Mouse (Mus musculus) myocyte (in vitro differentiated cells): Measurements from ENCODE around the gene Peak1. TPM values are rescaled to one million over a fixed set of nuclear protein-coding genes. Genes with fewer than 3 reads are reported as not detected.
A peak's percentile ranks its signal among the peaks of the same experiment; 100 is the strongest.

ENCODE experiments used
- H3K27me3 ChIP-seq: one replicate; pipeline ENCODE4 v1.6.1; 2011; ENCODE audit not compliant: control insufficient read depth, insufficient read depth, insufficient read length
- H3K36me3 ChIP-seq: one replicate; pipeline ENCODE4 v1.6.1; 2011; ENCODE audit not compliant: control insufficient read depth, insufficient read depth
- H3K4me2 ChIP-seq: one replicate; pipeline ENCODE4 v1.6.1; 2011; ENCODE audit warnings: low read depth, control low read depth
- H3K4me3 ChIP-seq: one replicate; pipeline ENCODE4 v1.5.1; 2011; ENCODE audit warnings: mild to moderate bottlenecking, control low read depth, moderate library complexity
- H3K79me2 ChIP-seq: one replicate; pipeline ENCODE4 v1.6.1; 2011; ENCODE audit not compliant: control insufficient read depth, insufficient read depth
- H3ac ChIP-seq: one replicate; pipeline ENCODE4 v1.6.1; 2011; ENCODE audit not compliant: control insufficient read depth, insufficient read length
- CEBPB ChIP-seq: IDR thresholded peaks from 2 replicates; pipeline ENCODE4 v1.6.1; 2011; ENCODE audit warnings: mild to moderate bottlenecking, moderate library complexity; ENCODE audit not compliant: poor library complexity, insufficient read depth, severe bottlenecking
- E2F4 ChIP-seq: IDR thresholded peaks from one replicate; pipeline ENCODE4 v1.6.1; 2011; ENCODE audit warnings: mild to moderate bottlenecking, control low read depth, moderate library complexity; ENCODE audit not compliant: insufficient read depth
- MAX ChIP-seq: IDR thresholded peaks from one replicate; pipeline ENCODE4 v1.6.1; 2011; ENCODE audit warnings: low read depth, mild to moderate bottlenecking, control low read depth
- MYOD1 ChIP-seq, 3 experiments: IDR thresholded peaks; one replicate each; pipeline ENCODE4 v1.6.1; 2011; ENCODE audit warnings: control low read depth in 2 of 3, low read depth in 2 of 3, mild to moderate bottlenecking in 2 of 3, moderate library complexity in 1 of 3; ENCODE audit not compliant: insufficient read length in 2 of 3, control insufficient read depth in 1 of 3
- MYOG ChIP-seq, 3 experiments: IDR thresholded peaks; one replicate each; pipeline ENCODE4 v1.6.1; 2011; ENCODE audit warnings: control low read depth in 2 of 3, low read depth in 2 of 3, mild to moderate bottlenecking in 2 of 3; ENCODE audit not compliant: insufficient read length in 2 of 3, control insufficient read depth in 1 of 3, insufficient read depth in 1 of 3
- POLR2A ChIP-seq: IDR thresholded peaks from one replicate; pipeline ENCODE4 v1.6.1; 2011; ENCODE audit warnings: low read depth, mild to moderate bottlenecking, control low read depth, moderate library complexity; ENCODE audit not compliant: insufficient read length
- POLR2AphosphoS2 ChIP-seq: IDR thresholded peaks from one replicate; pipeline ENCODE4 v1.6.1; 2011; ENCODE audit warnings: low read depth, control low read depth; ENCODE audit not compliant: insufficient read length
- REST ChIP-seq: IDR thresholded peaks from one replicate; pipeline ENCODE4 v1.6.1; 2011; ENCODE audit warnings: mild to moderate bottlenecking, control low read depth, moderate library complexity; ENCODE audit not compliant: insufficient read depth, insufficient read length
- SRF ChIP-seq: IDR thresholded peaks from one replicate; pipeline ENCODE4 v1.6.1; 2011; ENCODE audit warnings: low read depth; ENCODE audit not compliant: control insufficient read depth, insufficient read length
- TCF12 ChIP-seq: IDR thresholded peaks from one replicate; pipeline ENCODE4 v1.6.1; 2011; ENCODE audit warnings: mild to moderate bottlenecking, control low read depth; ENCODE audit not compliant: poor library complexity, insufficient read depth, severe bottlenecking
- TCF3 ChIP-seq: IDR thresholded peaks from one replicate; pipeline ENCODE4 v1.6.1; 2011; ENCODE audit warnings: low read depth, control low read depth; ENCODE audit not compliant: insufficient read length
- USF1 ChIP-seq: IDR thresholded peaks from one replicate; pipeline ENCODE4 v1.6.1; 2011; ENCODE audit warnings: low read depth, mild to moderate bottlenecking, control low read depth, moderate library complexity
- polyA plus RNA-seq: library from polyadenylated mRNA; unstranded; fragments of >200 nt; fragmentation: generic; extraction: Trizol; gene quantifications from one replicate; pipeline ENCODE4 v1.2.1, GENCODE M21; 2012; ENCODE audit warnings: missing spikeins

The Peak1 gene
- polyA plus RNA-seq, 1 experiment = 13.3 TPM

GRCm38 (mm10) chr9:56463046-56463445 lies 45.2 kb upstream of the Peak1 start:
- TF ChIP-seq CEBPB = no peak
- no peak for TF ChIP-seq USF1
- TF ChIP-seq POLR2A = no peak
- no peak for TF ChIP-seq TCF12
- TF ChIP-seq MYOG (IDR thresholded peaks at IDR 0.05; ENCODE audit: control insufficient read depth in 1 of 3, insufficient read depth in 1 of 3, insufficient read length in 2 of 3, low read depth in 2 of 3) = no peak
- no peak for TF ChIP-seq MYOD1 (IDR thresholded peaks at IDR 0.05; ENCODE audit: control insufficient read depth in 1 of 3, insufficient read length in 2 of 3, low read depth in 2 of 3)
- no peak for TF ChIP-seq REST
- TF ChIP-seq MAX = no peak
- no peak for TF ChIP-seq POLR2AphosphoS2
- TF ChIP-seq TCF3 = no peak
- no peak for TF ChIP-seq E2F4
- no peak for TF ChIP-seq SRF
- Histone ChIP-seq H3K36me3 (no peaks in the 10 kb centered on the region), H3K4me2 (peak overlapping the region; percentile 48), H3K79me2 (peaks cover 13% of the 10 kb centered on the region), H3ac (no peak overlapping the region), H3K4me3 (no peak overlapping the region), H3K27me3 (no peaks in the 10 kb centered on the region)

GRCm38 (mm10) chr9:56462606-56463005 lies 44.7 kb upstream of the Peak1 start:
- no peak overlapping the region for H3K4me3 ChIP-seq
- no peak for TF ChIP-seq CEBPB
- TF ChIP-seq MAX = no peak
- TF ChIP-seq USF1 = no peak
- TF ChIP-seq TCF12 = no peak
- TF ChIP-seq REST = no peak
- TF ChIP-seq POLR2A = no peak
- TF ChIP-seq SRF = no peak
- no peak for TF ChIP-seq POLR2AphosphoS2
- no peak for TF ChIP-seq MYOD1 (IDR thresholded peaks at IDR 0.05; ENCODE audit: control insufficient read depth in 1 of 3, insufficient read length in 2 of 3, low read depth in 2 of 3)
- TF ChIP-seq E2F4 = no peak
- no peak for TF ChIP-seq MYOG (IDR thresholded peaks at IDR 0.05; ENCODE audit: control insufficient read depth in 1 of 3, insufficient read depth in 1 of 3, insufficient read length in 2 of 3, low read depth in 2 of 3)
- no peak for TF ChIP-seq TCF3
- H3K79me2 ChIP-seq = peaks cover 13% of the 10 kb centered on the region
- H3K4me2 ChIP-seq = peak overlapping the region; percentile 48
- no peaks in the 10 kb centered on the region for H3K36me3 ChIP-seq
- no peaks in the 10 kb centered on the region for H3K27me3 ChIP-seq
- no peak overlapping the region for H3ac ChIP-seq

GRCm38 (mm10) chr9:56460987-56461386 lies 43.1 kb upstream of the Peak1 start:
- H3K4me3 ChIP-seq = no peak overlapping the region
- H3ac ChIP-seq = no peak overlapping the region
- no peak overlapping the region for H3K4me2 ChIP-seq
- H3K27me3 ChIP-seq = no peaks in the 10 kb centered on the region
- no peaks in the 10 kb centered on the region for H3K36me3 ChIP-seq
- H3K79me2 ChIP-seq = peaks cover 10% of the 10 kb centered on the region
- TF ChIP-seq SRF = no peak
- no peak for TF ChIP-seq POLR2A
- TF ChIP-seq MYOG (IDR thresholded peaks at IDR 0.05; ENCODE audit: control insufficient read depth in 1 of 3, insufficient read depth in 1 of 3, insufficient read length in 2 of 3, low read depth in 2 of 3) = no peak
- no peak for TF ChIP-seq POLR2AphosphoS2
- TF ChIP-seq USF1 = no peak
- TF ChIP-seq MYOD1 (IDR thresholded peaks at IDR 0.05; ENCODE audit: control insufficient read depth in 1 of 3, insufficient read length in 2 of 3, low read depth in 2 of 3) = no peak
- TF ChIP-seq TCF3 = no peak
- no peak for TF ChIP-seq MAX
- TF ChIP-seq E2F4 = no peak
- no peak for TF ChIP-seq CEBPB
- no peak for TF ChIP-seq TCF12
- TF ChIP-seq REST = no peak

- Histone ChIP-seq H3K4me3 (no peak overlapping the region), H3ac (no peak overlapping the region), H3K36me3 (no peaks in the 10 kb centered on the region), H3K79me2 (peaks cover 8% of the 10 kb centered on the region), H3K27me3 (no peaks in the 10 kb centered on the region), H3K4me2 (no peak overlapping the region)
- TF ChIP-seq MAX (no peak), REST (no peak), MYOD1 (IDR thresholded peaks at IDR 0.05; ENCODE audit: control insufficient read depth in 1 of 3, insufficient read length in 2 of 3, low read depth in 2 of 3) (no peak), USF1 (no peak), TCF3 (no peak), TCF12 (no peak), POLR2AphosphoS2 (no peak), CEBPB (no peak), E2F4 (no peak), SRF (no peak), POLR2A (no peak), MYOG (IDR thresholded peaks at IDR 0.05; ENCODE audit: control insufficient read depth in 1 of 3, insufficient read depth in 1 of 3, insufficient read length in 2 of 3, low read depth in 2 of 3) (no peak)
Observed at GRCm38 (mm10) chr9:56456426-56456825, 38.6 kb upstream of the Peak1 start.
